Mouse (Mus musculus): ENCODE data around the gene Tnpo2. TPM values are rescaled to one million over a fixed set of nuclear protein-coding genes. Genes with fewer than 3 reads are reported as not detected.
A peak's percentile ranks its signal among the peaks of the same experiment; 100 is the strongest.

The Tnpo2 gene
- total RNA-seq (2021) = 10 to 100 TPM; 28.0 to 28.7 TPM

DNA sequence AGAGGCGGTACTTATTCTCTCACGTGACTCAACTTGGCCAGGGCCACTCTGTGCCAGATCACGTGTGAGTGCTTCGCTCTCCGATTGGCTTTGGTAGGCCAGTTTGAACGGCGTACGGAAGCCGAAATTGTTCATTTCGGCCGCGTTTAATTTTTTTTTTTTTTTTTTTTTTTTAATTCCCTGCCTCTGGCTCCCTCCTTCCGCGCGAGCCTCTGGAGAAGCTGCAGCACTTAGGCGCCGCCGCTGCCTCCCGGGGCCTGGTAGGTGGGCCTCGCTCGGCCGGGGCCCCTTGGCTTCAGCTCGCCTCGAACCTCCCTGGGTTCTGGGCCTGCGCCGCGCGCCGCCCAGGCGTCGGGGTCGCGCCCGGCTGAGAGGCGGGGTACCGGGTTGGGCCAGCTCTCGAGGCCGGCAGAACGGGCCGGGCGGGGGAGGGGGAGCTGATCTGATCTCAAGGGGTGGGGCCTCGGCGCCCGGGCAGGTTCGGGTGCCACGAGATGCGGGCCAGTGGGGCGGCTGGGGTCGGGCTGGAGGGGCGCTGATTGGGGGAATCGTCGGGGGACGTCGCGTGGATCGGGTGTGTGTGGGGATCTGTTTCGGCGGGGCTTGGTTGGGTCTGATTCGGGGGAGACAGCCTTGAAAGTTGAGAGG is at the start of gene Tnpo2:
Tnpo2 (plus strand) TSS at position 198 of the 648 bp plus-strand sequence.
- intact Hi-C loops (cut with DNase I) = no loop called here
- peak; percentile 85 for DNase-seq (ENCODE audit: low spot score)

DNA sequence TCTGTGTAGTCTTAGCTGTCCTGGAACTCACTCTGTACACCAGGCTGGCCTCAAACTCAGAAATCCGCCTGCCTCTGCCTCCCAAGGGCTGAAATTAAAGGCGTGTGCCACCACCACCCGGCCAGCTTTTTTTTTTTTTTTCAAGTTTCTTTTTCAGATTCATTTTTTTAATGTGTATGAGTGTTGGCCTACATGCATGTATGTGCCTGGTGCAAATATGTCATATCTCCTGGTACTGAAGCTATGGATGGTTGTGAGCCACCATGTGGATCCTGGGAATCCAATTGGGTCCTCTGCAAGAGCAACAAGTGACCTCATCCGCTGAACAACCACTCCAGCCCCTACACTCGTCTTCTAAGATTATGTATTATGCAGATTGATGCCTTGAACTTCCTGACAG is 49.3 kb upstream of the Tnpo2 start:
- DNase-seq (ENCODE audit: low spot score) = no peak
- intact Hi-C loops (cut with DNase I) = no loop called here

DNA sequence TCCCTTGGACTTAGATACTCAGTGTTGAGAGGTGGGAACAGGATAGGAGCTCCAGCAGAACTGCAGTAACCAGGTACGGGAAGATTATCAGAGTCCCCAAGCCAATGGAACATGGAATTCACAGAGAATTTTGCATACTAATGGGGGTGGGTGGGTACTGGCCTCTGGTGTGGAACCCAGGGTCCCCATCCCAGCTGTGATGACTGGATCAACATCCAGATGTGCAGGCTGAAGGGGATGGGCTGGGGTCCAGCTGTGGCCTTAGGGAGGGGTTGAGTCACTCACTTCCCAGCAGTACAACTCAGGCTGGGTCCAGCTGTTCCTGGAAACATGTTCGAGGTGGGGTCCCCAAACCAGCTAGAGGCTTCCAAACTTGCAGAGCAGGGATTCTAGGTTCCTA is 48.8 kb upstream of the Tnpo2 start:
- DNase-seq (ENCODE audit: low spot score) = peak; percentile 46

DNA sequence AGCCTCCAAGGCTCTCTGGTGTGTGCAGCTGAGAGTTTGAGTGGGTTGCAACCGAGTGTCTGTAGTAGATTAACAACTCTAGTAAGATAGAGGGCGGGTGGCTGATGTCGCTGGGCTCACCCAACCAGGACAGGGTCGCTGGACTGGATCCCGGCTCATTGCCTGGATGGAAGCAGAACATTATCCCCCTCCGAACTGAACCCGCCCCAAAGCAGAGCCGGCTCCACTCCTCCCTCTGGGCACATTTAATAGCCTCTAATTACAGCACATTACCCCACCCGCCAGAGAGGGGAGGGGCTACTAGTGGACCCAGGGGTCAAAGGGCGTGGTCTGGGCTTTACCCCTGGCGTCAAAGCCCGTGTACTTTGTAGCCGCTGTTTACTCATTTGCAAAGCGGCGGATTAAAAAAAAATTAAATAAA is 47.4 kb upstream of the Tnpo2 start:
- peak; percentile 66 for DNase-seq (ENCODE audit: low spot score)
- intact Hi-C loops (cut with DNase I) = no loop called here

More for the DNA sequence above, 48.8 kb upstream of the Tnpo2 start:
- intact Hi-C loops (cut with DNase I) = no loop called here

DNA sequence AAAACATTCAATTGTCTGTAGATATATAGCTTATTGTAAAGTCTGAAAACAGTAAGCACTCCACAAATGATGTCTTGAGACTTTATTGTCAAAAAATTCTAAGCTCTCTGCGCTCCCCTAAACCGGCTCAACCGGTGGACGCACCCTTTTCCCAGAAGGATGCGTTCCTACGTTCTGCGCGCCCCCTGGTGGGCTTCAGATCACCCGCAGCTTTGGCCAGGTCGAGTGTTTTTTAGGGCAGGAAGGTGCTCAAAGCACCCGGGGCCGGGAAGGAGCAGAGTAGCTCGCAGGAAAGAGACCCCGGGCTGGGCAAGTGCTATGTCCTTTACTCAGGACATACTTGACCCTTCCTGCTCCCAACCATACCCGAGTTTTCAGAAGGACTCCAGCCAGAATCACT is 46.9 kb upstream of the Tnpo2 start:
- DNase-seq (ENCODE audit: low spot score) = peak; percentile 86
- intact Hi-C loops (cut with DNase I) = loop anchor here (1.0 to 5.0 kb wide), 2 partner anchors 15 to 78 kb away; no protein-coding TSS in a partner anchor

DNA sequence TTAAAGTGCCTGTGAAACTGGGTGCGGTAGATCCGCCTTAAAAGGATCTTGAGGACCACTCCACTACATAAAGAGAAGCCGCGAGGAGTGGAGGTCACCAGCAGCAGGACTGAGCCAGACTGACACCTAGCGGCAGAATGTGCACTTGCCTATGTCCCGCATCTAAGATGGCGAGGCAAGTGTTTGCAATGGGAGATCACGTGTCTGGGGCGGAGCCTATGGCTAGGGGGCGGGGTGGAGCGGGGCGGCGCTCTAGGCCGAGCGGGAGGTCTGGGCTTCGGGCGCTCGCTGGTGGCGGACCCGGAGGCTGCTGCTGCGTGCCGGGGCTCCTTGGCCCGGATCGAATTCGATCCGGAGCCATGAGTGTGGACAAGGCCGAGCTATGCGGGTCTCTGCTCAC is 46.4 kb upstream of the Tnpo2 start, which contains the start of gene Hook2:
Hook2 (plus strand) TSS at position 255 of the 400 bp plus-strand sequence.
- intact Hi-C loops (cut with DNase I) = loop anchor here (1.0 to 5.0 kb wide), 2 partner anchors 15 to 78 kb away; no protein-coding TSS in a partner anchor
- peak; percentile 93 for DNase-seq (ENCODE audit: low spot score)

DNA sequence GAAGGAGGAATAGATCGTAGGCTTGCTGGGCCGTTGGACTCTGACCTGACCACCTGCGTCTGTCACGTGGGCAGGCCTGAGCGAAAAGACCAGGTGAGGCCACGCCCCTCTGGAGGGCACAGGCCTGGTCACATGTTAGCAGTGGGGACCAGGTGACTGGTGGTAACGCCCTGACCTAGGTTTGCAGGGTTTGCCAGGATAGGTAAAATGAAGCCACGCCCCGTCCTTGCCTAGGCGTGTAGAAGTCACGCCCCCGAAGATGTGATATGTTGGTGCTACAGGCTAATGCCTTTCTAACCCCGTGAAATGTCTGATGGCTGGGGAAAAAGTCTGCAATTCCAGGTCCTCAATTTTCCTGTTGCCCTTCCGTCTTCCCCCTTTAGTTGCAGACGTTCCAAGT is 45.9 kb upstream of the Tnpo2 start:
- intact Hi-C loops (cut with DNase I) = loop anchor here (1.0 to 5.0 kb wide), 2 partner anchors 16 to 79 kb away; no protein-coding TSS in a partner anchor
- no peak for DNase-seq (ENCODE audit: low spot score)

DNA sequence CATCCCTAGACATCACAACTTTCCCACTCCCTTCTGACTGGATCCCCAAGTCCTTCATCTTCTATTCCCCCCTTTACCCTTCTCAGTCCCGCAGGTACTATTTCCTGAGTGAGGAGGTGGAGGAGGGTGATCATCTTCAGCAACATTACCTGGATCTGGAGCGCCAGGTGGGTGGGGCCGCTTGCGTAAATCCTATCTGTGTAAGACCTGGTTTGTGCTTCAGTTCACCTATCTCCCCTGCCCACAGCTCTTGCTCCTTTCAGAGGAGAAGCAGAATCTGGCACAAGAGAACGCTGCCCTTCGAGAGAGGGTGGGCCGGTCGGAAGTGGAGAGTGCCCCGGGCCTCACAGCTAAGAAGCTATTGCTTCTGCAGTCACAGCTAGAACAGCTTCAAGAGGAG is 42.3 kb upstream of the Tnpo2 start:
- DNase-seq (ENCODE audit: low spot score) = no peak
- intact Hi-C loops (cut with DNase I) = loop anchor here (5.0 kb wide), 1 partner anchor 82 kb away; no protein-coding TSS in a partner anchor

DNA sequence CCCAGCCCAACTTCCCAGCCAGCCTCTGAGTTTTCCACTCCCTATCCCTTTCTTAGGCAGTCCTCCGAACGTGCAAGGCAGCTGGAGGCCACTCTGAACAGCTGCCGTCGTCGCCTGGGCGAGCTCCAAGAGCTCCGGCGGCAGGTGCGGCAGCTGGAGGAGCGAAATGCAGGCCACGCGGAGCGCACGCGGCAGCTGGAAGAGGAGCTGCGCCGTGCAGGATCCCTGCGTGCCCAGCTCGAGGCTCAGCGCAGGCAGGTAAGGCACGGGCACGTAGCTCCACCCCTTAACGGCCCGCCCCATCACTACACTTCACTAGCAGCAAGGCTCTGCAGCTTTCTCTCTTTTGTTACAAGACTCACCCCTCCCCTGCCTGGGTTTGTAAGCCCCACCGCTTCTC is 41.0 kb upstream of the Tnpo2 start:
- intact Hi-C loops (cut with DNase I) = loop anchor here (2.0 to 5.0 kb wide), 2 partner anchors 33 to 67 kb away; no protein-coding TSS in a partner anchor
- no peak for DNase-seq (ENCODE audit: low spot score)

DNA sequence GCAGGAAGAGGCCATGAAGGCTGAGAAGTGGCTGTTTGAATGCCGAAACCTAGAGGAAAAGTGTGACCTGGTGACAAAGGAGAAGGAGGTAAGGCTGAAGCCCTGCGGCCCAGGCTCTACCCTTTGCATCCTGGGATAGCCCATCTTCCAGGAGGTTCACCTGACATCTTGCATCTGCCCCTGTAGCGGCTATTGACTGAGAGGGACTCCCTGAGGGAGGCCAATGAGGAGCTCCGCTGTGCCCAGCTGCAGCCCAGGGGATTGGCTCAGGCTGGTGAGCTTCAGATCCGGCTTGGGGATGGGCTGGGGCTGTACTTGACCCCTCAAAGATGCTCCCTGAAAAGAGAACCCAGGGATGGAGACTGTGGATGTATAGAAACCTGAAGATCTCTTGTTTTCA is 39.7 kb upstream of the Tnpo2 start:
- intact Hi-C loops (cut with DNase I) = loop anchor here (2.0 to 5.0 kb wide), 2 partner anchors 35 to 68 kb away; no protein-coding TSS in a partner anchor

DNA sequence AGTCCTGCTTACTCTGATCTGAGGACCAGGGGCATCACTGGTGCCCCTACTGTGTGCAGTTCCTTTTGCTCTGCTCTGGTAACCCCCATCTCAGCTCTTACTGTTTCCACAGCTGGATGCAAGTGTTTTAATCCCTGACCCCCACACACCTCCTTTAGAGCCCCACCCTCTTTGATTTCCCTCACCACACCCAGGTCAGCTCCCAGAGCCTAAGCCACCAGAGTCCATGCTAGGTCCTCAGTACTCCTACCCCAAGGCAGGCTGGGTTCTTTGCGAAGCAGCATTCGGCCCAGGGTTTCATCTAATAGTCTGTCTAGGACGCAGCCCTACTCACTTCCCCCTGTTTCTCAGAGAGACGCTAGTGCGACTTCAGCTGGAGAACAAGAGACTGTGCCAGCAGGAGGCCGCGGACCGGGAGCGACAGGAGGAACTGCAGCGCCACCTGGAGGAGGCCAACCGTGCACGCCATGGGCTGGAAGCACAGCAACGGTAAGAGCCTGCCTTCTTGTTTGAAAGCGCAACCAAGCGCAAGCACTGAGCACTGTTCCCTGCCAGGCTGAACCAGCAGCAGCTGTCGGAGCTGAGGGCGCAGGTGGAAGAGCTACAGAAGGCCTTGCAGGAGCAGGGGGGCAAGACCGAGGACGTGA is 38.9 kb upstream of the Tnpo2 start:
- DNase-seq (ENCODE audit: low spot score) = peak; percentile 69
- intact Hi-C loops (cut with DNase I) = loop anchor here (2.0 to 5.0 kb wide), 2 partner anchors 35 to 69 kb away; no protein-coding TSS in a partner anchor

More for the DNA sequence above, 39.7 kb upstream of the Tnpo2 start:
- DNase-seq (ENCODE audit: low spot score) = no peak

DNA sequence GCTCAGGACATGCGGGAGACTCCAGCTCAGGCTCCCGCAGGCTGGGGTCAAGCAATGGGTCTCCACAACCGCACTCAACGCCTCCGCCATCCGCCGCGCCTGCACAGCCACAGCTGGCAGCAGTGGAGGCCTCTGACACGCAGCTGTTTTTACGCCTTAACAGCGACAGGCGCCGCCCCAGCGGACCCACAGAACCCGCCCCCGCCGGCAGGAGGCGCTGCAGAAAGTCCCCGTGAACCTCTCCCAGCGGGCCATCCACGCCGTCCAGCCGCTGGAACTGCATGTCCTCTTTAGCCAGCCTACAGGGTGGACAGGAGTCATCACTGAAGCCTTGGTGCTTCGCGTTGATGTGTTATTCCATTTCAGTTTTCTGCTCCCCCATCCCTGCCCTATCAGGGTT is 29.0 kb upstream of the Tnpo2 start:
- no peak for DNase-seq (ENCODE audit: low spot score)
- intact Hi-C loops (cut with DNase I) = no loop called here

DNA sequence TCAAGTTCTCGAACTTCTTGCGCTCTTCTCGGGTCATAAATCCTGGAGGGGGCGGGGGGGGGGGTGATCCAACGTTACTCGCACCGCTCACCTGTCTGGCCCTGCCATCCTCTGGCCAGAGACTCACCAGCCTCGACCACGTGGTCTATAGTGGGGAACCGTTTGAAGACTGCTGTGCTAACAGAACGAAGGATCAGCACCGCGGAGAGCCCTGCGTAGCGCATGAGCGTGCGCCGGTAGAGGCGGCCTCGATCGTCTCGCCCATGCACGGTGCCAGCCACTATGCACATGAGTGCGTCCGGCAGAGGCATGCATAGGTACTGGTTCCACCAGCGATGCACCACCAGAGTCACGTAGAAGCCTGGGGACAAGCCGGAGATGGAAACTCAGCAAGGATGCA is 25.5 kb upstream of the Tnpo2 start:
- intact Hi-C loops (cut with DNase I) = no loop called here
- no peak for DNase-seq (ENCODE audit: low spot score)

DNA sequence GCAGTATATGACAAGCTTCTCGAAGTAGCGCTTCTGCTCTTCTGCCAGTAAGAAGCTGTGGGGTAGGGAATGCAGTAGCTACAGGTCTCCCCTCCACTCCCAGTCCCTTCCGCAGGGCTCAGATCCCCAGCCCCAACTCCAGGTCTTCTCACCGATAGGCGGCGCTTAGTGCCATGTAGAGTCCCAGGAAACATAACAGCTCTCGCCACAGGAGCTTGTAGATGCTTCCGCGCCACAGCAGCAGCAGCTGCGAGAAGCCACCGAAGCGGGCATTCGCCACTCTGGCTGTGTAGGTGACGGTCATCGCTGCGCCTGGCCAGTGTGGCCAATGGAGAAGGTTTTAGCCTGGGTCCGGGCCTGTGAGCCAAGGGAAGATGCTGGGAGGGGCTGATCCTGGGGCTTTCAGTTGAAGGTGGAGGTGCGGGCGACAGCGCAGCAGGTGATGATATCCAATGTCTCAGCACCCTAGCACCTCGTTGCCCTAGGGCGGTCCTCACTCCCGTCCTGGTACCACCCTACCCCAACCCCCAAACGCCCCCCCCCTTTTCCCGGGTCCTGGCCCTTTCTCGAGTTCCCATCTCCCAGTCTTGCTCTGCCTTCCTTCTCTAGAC is 23.4 kb upstream of the Tnpo2 start:
- intact Hi-C loops (cut with DNase I) = no loop called here
- no peak for DNase-seq (ENCODE audit: low spot score)

DNA sequence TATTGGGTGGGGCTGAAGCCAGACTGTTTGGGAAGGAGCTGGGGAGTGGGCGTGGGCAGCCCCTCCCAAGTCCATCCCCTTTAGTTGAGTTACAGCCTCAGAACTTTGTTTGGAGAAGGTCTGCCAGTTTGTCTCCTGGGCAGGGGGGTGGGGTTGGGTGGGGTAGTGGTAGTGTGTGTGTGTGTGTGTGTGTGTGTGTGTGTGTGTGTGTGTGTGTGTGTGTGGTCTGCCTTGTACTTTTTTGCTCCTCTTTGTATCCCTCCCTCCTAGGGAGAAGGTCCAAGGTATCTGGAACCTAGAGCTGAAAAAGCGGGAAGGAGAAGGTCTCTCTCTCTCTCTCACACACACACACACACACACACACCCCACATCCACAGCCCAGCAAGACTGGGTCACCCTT is 22.3 kb upstream of the Tnpo2 start, which contains the start of gene Best2:
Best2 (minus strand) TSS at position 101 of the 400 bp plus-strand sequence.
- intact Hi-C loops (cut with DNase I) = no loop called here
- DNase-seq (ENCODE audit: low spot score) = no peak

DNA sequence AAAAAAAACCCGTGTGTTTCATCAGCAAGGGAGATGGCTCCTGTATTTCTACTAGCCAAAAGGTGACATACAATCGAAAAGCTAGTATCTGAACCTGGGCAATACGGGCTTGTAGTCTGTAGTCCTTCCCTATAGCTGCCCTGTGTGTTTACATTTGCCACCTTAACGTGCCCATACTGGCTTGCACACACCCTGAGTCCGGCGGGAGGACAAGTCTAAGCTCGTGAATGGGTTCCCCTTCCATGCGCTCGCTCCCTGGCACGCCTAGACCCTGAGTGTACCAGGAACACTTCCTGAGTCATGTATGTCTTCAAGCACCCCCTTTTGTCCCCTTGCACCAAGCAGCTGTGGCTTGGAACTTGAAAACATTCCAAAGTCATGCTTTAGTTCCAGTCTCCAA is 20.0 kb upstream of the Tnpo2 start:
- no peak for DNase-seq (ENCODE audit: low spot score)
- intact Hi-C loops (cut with DNase I) = no loop called here

DNA sequence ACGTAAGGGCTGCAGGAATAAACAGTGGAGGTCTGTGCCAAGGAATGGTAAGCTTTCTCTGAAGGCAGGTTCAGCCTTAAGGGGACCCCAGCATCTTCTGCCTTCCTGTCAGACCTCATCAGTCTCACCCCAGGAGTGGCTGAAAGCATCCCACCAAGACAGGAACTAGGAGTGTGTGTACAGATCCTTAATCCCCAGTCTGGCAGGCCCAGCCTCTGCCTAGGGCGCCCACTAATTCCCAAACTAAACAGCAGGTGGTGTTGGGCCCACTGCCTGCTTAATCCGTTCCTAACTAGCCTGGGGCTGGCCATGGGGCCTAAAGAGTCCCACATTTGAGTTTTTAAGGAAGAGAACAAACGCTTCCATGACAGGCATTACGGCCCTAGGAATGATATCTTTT is 19.5 kb upstream of the Tnpo2 start:
- no peak for DNase-seq (ENCODE audit: low spot score)
- intact Hi-C loops (cut with DNase I) = no loop called here

DNA sequence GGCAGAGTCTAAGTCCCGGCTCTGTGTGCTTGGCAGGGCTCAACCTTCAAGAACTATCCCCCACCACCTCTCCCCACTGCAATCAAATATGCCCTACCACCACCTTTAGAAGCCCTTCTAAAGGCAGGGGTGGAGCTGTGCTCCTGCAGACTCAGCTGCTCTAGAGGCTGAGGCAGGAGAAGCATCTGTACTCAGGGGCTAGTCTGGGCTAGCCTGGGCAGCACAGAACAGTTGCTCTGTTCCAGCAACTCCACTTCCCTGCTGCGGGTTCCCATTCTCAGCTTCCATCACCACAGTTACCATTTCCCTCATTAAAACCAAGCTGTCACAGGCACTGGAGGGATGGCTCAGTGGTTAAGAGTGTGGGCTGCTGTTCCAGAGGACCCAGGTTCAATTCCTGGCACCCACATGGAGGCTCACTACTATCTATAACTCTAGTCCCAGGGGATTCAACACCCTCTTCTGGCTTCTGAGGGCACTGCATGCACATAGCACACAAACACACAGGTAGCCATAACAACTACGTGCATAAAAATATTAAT is 15.1 kb upstream of the Tnpo2 start:
- intact Hi-C loops (cut with DNase I) = no loop called here
- no peak for DNase-seq (ENCODE audit: low spot score)

DNA sequence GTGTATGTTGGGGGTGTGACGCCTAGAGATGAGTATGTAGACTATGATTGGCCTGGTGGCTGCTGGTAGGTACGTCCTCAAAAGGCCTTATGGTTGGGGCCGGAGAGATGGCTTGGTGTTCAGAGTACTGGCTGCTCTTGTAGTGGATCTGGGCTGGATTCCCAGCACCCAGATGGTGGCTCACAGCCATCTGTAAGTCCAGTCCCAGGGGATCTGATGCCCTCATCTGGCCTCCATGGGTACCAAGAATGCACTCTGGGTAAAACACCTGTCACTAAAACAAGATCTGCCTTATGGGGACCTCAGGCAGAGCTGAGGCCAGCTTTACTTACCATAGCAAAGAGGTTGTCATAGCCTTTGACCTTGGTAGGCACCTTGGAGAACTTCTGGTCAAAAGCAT is 12.9 kb upstream of the Tnpo2 start:
- no peak for DNase-seq (ENCODE audit: low spot score)
- intact Hi-C loops (cut with DNase I) = no loop called here
